In genomic region chr2:135862489-135863390, GRCm38 (mm10) we compare ENCODE assay signal across 18 mouse cellular contexts.
DNase-seq lines count a peak whose midpoint lies in the region; ATAC-seq and TF ChIP-seq lines count a peak whose summit lies in the region.
"Had no signal": no experiment of that assay in that cellular context is flagged by ENCODE, and none has a peak within 500 bp of the region (broad histone marks: within the 10 kb centered on the region; RNA-seq: fewer than 3 reads in every experiment).

No protein-coding gene starts in this region.

- no peaks in the 10 kb centered on the region for H3K9me3 ChIP-seq in forebrain, embryonic 16.5 days (ENCODE audit: control insufficient read depth, low read length)
- H3K9me3 ChIP-seq: embryonic facial prominence, embryonic 13.5 days; hindbrain, embryonic 15.5 days; liver, embryonic 15.5 days; midbrain, embryonic 12.5 days; neural tube, embryonic 15.5 days had no signal

- WGBS in kidney, adult 2 months = 61% methylated on average over 5 of the region's 5 CpGs
- WGBS in forebrain, embryonic 16.5 days = 75% methylated on average over 5 of the region's 5 CpGs

- TF ChIP-seq CTCF in left cerebral cortex, adult 2 months (IDR thresholded peaks at IDR 0.05) = no peak
- TF ChIP-seq CTCF in kidney, adult 2 months (conservative IDR thresholded peaks at IDR 0.05; ENCODE audit: insufficient read depth, insufficient read length, low read depth, low read length) = no peak

- no peak overlapping the region for H3K4me2 ChIP-seq in forebrain, embryonic 16.5 days (ENCODE audit: low read length)
- H3K4me2 ChIP-seq: embryonic facial prominence, embryonic 13.5 days; hindbrain, embryonic 15.5 days; liver, embryonic 15.5 days; midbrain, embryonic 12.5 days; neural tube, embryonic 15.5 days had no signal

- H3K9ac ChIP-seq in forebrain, embryonic 16.5 days (replicated peaks; ENCODE audit: low read depth, low read length) = no peak overlapping the region
- H3K9ac ChIP-seq: embryonic facial prominence, embryonic 13.5 days; hindbrain, embryonic 15.5 days; liver, embryonic 15.5 days; midbrain, embryonic 12.5 days; neural tube, embryonic 15.5 days had no signal

- ATAC-seq in common myeloid progenitor, adult 5-6 weeks (replicated peaks; ENCODE audit: low read depth, poor library complexity, severe bottlenecking) = peak; percentile 39; the same call in 1 of the 2 replicates
- ATAC-seq in megakaryocyte, adult 5-6 weeks (ENCODE audit: poor library complexity, severe bottlenecking) = 0 out of 2 replicates have a peak, but pooled peaks have one; percentile 25
- no peak for ATAC-seq in forebrain, embryonic 16.5 days

- H3K27ac ChIP-seq in left cerebral cortex, adult 2 months = 0 out of 2 replicates have a peak overlapping the region, but pooled peaks have one; percentile 4
- H3K27ac ChIP-seq in kidney, adult 2 months (ENCODE audit: insufficient read depth, low read depth, low read length) = no peak overlapping the region
- H3K27ac ChIP-seq in forebrain, embryonic 16.5 days (ENCODE audit: low read length) = no peak overlapping the region
- H3K27ac ChIP-seq: embryonic facial prominence, embryonic 13.5 days; hindbrain, embryonic 15.5 days; liver, embryonic 15.5 days; midbrain, embryonic 12.5 days; neural tube, embryonic 15.5 days had no signal

- no peaks in the 10 kb centered on the region for H3K27me3 ChIP-seq in kidney, adult 2 months (replicated peaks; ENCODE audit: control insufficient read depth, insufficient read depth, low read length)
- H3K27me3 ChIP-seq in forebrain, embryonic 16.5 days (replicated peaks; ENCODE audit: control insufficient read depth, insufficient read depth, low read length) = no peaks in the 10 kb centered on the region
- H3K27me3 ChIP-seq: embryonic facial prominence, embryonic 13.5 days; hindbrain, embryonic 15.5 days; liver, embryonic 15.5 days; midbrain, embryonic 12.5 days; neural tube, embryonic 15.5 days had no signal

- DNase-seq in heart, adult 11 months = peak; percentile 63
- no peak for DNase-seq in heart, adult 8-10 months (ENCODE audit: low spot score)
- DNase-seq in left cerebral cortex, adult 2 months (ENCODE audit: extremely low spot score in 1 of 2, low spot score in 2 of 2) = no peak
- no peak for DNase-seq in left cerebral cortex, adult 18-20 months (ENCODE audit: low spot score in 2 of 2)
- no peak for DNase-seq in kidney, adult 2 months
- DNase-seq: cerebellum, adult 11-12 months; gastrocnemius, postnatal 10 days; heart, postnatal 10 days; kidney, postnatal 4 days; right cerebral cortex, postnatal 25 days had no signal

- H3K36me3 ChIP-seq in kidney, adult 2 months (ENCODE audit: control insufficient read depth, insufficient read depth, low read length) = no peaks in the 10 kb centered on the region
- no peaks in the 10 kb centered on the region for H3K36me3 ChIP-seq in forebrain, embryonic 16.5 days (ENCODE audit: control insufficient read depth, insufficient read depth)
- H3K36me3 ChIP-seq: embryonic facial prominence, embryonic 13.5 days; hindbrain, embryonic 15.5 days; liver, embryonic 15.5 days; midbrain, embryonic 12.5 days; neural tube, embryonic 15.5 days had no signal

- H3K4me3 ChIP-seq in left cerebral cortex, adult 2 months = no peak overlapping the region
- no peak overlapping the region for H3K4me3 ChIP-seq in kidney, adult 2 months (ENCODE audit: insufficient read depth, low read depth, low read length)
- no peak overlapping the region for H3K4me3 ChIP-seq in forebrain, embryonic 16.5 days (replicated peaks; ENCODE audit: low read length)
- H3K4me3 ChIP-seq: embryonic facial prominence, embryonic 13.5 days; hindbrain, embryonic 15.5 days; liver, embryonic 15.5 days; midbrain, embryonic 12.5 days; neural tube, embryonic 15.5 days had no signal

- TF ChIP-seq POLR2A in kidney, adult 2 months (IDR thresholded peaks at IDR 0.05; ENCODE audit: low read depth, low read length) = no peak

- intact Hi-C loops in left cerebral cortex, adult 2 months (cut with DNase I) = no loop called here

- peaks cover 7% of the 10 kb centered on the region; the same call in 1 of the 2 replicates for H3K4me1 ChIP-seq in kidney, adult 2 months (ENCODE audit: control insufficient read depth, insufficient read depth, low read length)
- no peaks in the 10 kb centered on the region for H3K4me1 ChIP-seq in forebrain, embryonic 16.5 days (replicated peaks; ENCODE audit: control insufficient read depth, insufficient read depth, low read length)
- H3K4me1 ChIP-seq: liver, embryonic 15.5 days; midbrain, embryonic 12.5 days had no signal
